Mouse (Mus musculus) cerebellum, adult 2 months (tissue): ENCODE measurements around the gene Adgrl3.

Experiments used
- CTCF ChIP-seq: fragments of 200-500 bp; IDR thresholded peaks from 2 replicates; pipeline ENCODE4 v1.5.1; 2011; ENCODE audit warnings: low read depth, mild to moderate bottlenecking, control low read depth, low read length, moderate library complexity, borderline replicate concordance; ENCODE audit not compliant: insufficient read depth
- POLR2A ChIP-seq: fragments of 200-500 bp; IDR thresholded peaks from 2 replicates; pipeline ENCODE4 v1.6.1; 2011; ENCODE audit warnings: low read length, control low read depth, borderline replicate concordance; ENCODE audit not compliant: insufficient read depth

DNA sequence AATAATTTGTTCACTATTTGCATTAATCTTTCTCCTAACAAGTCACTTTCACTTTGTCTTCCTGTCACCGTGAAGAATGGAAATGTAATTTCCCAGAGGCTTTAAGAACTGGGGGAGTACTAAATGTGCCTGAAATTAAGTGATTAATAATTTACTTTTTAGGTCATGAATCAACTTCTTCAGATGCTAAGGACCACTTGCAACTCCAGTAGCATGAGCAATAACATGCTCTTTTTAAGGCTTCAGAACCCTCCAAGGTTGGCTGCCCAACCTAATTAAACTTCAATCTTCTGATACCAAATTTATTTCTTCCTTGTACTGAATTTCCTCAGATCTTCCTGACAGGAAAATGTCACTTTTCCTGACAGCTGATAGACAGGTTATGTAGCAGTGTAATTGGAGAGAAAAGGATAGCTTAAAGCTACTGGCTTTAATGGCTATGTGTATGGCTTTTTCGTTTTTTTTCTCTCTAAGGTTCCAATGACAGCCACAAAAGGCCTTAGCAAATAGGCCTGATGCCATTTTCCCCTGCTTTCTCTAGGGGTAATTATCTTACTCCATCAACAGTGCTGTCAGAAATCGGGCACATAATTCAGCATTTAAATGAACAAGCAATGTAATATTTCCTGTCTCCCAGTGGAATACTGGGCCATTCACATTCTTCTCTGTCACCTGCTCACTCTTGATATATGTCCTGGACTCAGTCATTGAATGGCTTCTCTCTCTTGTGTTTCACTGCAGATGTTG lies 718.5 kb downstream of the Adgrl3 start:
- TF ChIP-seq CTCF = no peak
- no peak for TF ChIP-seq POLR2A
